Mouse (Mus musculus) hindbrain, embryonic 15.5 days (tissue): ENCODE data around the gene Mfrp. TPM values are rescaled to one million over a fixed set of nuclear protein-coding genes. Genes with fewer than 3 reads are reported as not detected.
"Not testable (repeated sequence)": the region's sequence is repeated elsewhere in the genome, so short reads cannot be mapped to it uniquely, and the experiment has no call there.

Source experiments
- ATAC-seq: fragments of 200-750 bp; cut with Nextera tagmentation; 2 replicates; pipeline ENCODE4 v1.8.0; 2017; ENCODE audit warnings: low read depth, moderate number of reproducible peaks, moderate TSS enrichment; ENCODE audit not compliant: low FRiP score
- H3K27ac ChIP-seq: fragments of 300-500 bp; sonication (generic); replicated peaks from 2 replicates; pipeline ENCODE4 v1.5.1; 2015; ENCODE audit warnings: mild to moderate bottlenecking, inconsistent platforms
- H3K27me3 ChIP-seq: fragments of 300-500 bp; sonication (generic); 2 replicates; pipeline ENCODE4 v1.6.1; 2015; ENCODE audit warnings: control low read depth, inconsistent platforms
- H3K36me3 ChIP-seq: fragments of 300-500 bp; sonication (generic); 2 replicates; pipeline ENCODE4 v1.6.1; 2015; ENCODE audit warnings: control low read depth, inconsistent platforms
- H3K4me1 ChIP-seq: fragments of 300-500 bp; sonication (generic); replicated peaks from 2 replicates; pipeline ENCODE4 v1.6.1; 2015; ENCODE audit warnings: control low read depth, inconsistent platforms
- H3K4me2 ChIP-seq: fragments of 300-500 bp; sonication (generic); 2 replicates; pipeline ENCODE4 v1.6.1; 2015; ENCODE audit warnings: moderate library complexity, mild to moderate bottlenecking, inconsistent platforms
- H3K4me3 ChIP-seq: fragments of 300-500 bp; sonication (generic); 2 replicates; pipeline ENCODE4 v1.5.1; 2015; ENCODE audit warnings: mild to moderate bottlenecking, inconsistent platforms
- H3K9ac ChIP-seq: fragments of 300-500 bp; sonication (generic); 2 replicates; pipeline ENCODE4 v1.6.1; 2015; ENCODE audit warnings: inconsistent platforms
- H3K9me3 ChIP-seq: fragments of 300-500 bp; sonication (generic); 2 replicates; pipeline ENCODE4 v1.6.1; 2016; ENCODE audit warnings: control low read depth, inconsistent platforms
- WGBS: fragments of 180-500 bp; shearing (Covaris S2); methylation state at CpG from one replicate; pipeline ENCODE4 v1.1.7; 2015; 5-methylcytosine and 5-hydroxymethylcytosine counted together
- polyA plus RNA-seq: library from polyadenylated mRNA; unstranded; fragments of >200 nt; fragmentation: Nextera tagmentation; extraction: Ambion mirVana; gene quantifications from 2 replicates; pipeline ENCODE4 v1.2.1, GENCODE M21; 2015

Gene Mfrp
- polyA plus RNA-seq, 1 experiment from 2014 or later: 0.13 TPM

DNA sequence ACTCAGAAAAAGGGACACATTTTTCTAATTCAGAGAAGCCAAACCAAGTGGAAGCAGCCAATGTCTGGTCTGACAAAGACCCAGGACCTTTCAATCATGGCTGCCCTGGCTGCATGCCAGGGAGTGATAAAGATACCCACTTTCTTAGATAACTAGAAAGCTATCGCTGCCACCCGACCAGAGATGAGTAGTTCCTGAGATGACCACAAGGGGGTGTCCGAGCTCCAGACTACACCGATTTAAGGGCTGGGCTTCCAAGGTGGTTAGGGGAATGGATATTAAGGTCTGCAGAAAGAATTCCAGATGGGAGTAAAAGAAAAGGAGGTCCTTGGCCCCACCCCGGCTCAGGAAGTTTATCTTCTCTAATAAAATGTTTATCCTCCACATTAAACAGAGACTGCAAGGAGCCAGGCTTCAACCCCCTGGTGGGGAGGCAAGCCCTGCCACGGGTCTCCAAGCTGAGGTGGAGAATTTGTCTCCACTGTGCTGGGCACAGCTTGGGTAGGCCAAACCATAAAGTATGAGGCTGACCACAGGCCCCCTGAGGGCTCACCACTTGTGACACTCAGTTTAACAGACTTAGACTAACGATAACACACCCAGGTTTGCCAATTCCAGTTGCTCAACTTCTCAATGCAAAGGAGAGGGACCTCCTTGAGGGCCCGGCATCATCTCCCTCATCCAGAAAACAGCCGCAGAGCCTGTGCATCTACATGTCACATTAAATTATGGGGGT, 8.0 kb downstream of the Mfrp start:
- Histone ChIP-seq H3K4me2 (peak overlapping the region; percentile 41), H3K9ac (0 out of 2 replicates have a peak overlapping the region, but pooled peaks have one; percentile 2), H3K27ac (0 out of 2 replicates have a peak overlapping the region, but pooled peaks have one; percentile 12), H3K9me3 (no peaks in the 10 kb centered on the region), H3K27me3 (no peaks in the 10 kb centered on the region), H3K36me3 (no peaks in the 10 kb centered on the region), H3K4me3 (peak overlapping the region; percentile 3; the same call in 1 of the 2 replicates), H3K4me1 (peaks cover 64% of the 10 kb centered on the region)
- no peak for ATAC-seq
- WGBS: 35% methylated on average over 9 of the region's 9 CpGs

DNA sequence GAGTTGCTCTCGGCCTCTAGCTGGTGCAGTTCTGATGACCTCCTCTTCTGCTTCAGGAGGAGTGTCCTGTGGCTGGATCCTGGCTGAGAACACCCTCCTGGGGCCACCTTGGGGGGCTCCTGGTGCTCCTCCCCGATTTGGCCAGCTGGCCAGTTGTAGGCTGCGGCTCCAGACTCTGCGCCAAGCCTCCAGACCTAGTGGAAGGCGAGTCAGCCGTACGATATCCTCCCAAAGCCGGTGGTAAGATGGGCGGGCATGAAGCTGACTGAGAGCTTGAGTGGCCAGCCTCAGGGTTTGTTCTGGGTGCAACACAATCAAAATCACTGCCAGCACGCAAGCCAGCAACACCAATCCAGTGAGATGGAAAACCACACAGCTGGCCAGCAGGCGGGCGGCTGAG, 10.4 kb downstream of the Mfrp start:
- not testable (repeated sequence) for H3K9ac ChIP-seq, H3K27ac ChIP-seq, H3K27me3 ChIP-seq, H3K9me3 ChIP-seq, ATAC-seq, H3K36me3 ChIP-seq
- 67% methylated on average over 10 of the region's 12 CpGs for WGBS
- Histone ChIP-seq H3K4me2 (peak overlapping the region; percentile 57; the same call in 1 of the 2 replicates), H3K4me1 (peaks cover 54% of the 10 kb centered on the region), H3K4me3 (0 out of 2 replicates have a peak overlapping the region, but pooled peaks have one; percentile 61)

DNA sequence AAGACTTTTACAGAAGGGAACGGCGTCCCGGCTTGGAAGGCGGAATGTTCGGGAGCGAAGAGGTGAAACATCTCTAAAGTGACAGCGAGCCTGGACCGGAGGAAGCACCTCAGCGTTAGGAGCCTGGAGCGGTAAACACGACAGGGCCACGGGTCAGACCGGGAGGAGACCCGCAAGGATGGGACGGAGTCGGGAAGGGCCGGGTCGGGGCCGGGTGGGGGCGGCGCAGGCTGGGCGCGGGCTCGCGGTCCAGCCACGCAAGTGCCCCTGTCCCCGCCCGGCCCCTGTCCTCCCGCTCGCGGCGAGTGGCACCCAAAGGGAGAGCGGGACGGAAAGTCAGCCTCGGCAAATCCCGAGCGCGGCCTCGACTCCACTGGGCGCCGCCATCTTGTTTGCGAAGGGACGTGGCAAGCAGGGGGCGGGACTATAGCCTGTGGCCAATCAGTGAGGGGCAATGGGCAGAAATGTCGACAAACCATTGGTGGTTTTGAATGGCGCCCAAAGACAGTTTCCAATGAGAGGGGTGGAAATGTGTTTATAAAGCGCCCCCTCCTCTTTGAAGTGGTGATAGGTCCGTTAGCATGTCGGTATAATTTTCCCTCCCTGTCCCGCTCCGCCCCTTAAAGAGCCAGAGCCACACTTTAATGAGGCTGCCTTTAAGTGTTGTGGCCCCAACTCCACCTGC, 11.7 kb downstream of the Mfrp start, which contains the start of the genes Gm49380 and Rnf26:
Gene Gm49380, minus strand, starts transcription at position 396 of the 685 bp plus-strand sequence.
Gene Rnf26, minus strand, starts transcription at position 413 of the 685 bp plus-strand sequence.
- WGBS: under 1% methylated on average over 50 of the region's 51 CpGs
- Histone ChIP-seq H3K27ac (peak within 1 kb of the TSS; percentile 40; the same call in 1 of the 2 replicates), H3K36me3 (no peaks in the 10 kb centered on the region), H3K4me2 (peak within 1 kb of the TSS; percentile 61), H3K9me3 (no peaks in the 10 kb centered on the region), H3K4me3 (peak within 1 kb of the TSS; percentile 61), H3K9ac (peak within 1 kb of the TSS; percentile 57), H3K4me1 (peaks cover 40% of the 10 kb centered on the region), H3K27me3 (no peaks in the 10 kb centered on the region)
- peak; percentile 98 for ATAC-seq

DNA sequence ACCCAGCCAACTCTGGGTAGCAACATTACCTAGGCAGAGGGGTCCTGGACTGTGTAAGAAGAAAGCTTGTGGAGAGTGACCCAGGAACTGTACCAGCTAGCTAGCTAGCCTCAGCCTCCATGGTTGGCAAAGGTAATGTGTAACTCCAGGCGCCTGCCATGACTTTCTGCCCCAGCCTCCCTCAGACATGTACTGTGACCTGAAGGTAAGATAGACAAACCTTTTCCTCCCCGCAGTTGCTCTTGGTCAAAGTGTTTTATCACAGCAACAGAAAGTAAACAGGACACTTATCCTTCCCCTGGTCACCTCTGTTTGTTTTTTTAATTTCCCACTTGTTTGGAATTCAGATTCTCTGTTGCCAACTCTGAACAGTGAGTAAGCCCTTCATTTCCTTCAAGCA, 12.9 kb downstream of the Mfrp start:
- Histone ChIP-seq H3K36me3 (no peaks in the 10 kb centered on the region), H3K27me3 (no peaks in the 10 kb centered on the region), H3K9ac (no peak overlapping the region), H3K4me2 (no peak overlapping the region), H3K4me3 (no peak overlapping the region), H3K9me3 (no peaks in the 10 kb centered on the region), H3K4me1 (peaks cover 28% of the 10 kb centered on the region), H3K27ac (no peak overlapping the region)
- no peak for ATAC-seq
- 91% methylated on average over 2 of the region's 2 CpGs for WGBS

DNA sequence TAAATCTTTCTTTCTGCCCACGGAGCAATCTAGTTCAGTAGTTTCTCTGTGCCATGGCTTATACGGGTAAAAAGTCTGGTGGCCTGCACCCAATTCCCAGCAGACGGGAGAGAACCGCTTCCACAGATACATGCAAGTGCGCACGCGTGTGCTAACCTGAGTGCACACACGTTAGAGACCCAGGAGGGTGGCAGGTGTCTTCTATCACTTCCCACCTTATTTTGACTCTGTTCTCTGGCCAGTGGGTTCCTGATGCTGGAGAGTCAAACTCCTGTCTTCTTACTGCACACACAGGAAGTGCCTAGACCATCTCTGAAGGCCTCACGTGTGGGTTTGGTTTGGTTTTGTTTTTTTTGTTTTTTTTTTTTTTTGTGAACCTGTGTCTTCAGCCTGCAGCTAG, 14.1 kb downstream of the Mfrp start:
- 90% methylated on average over 9 of the region's 9 CpGs for WGBS
- H3K4me3 ChIP-seq: no peak overlapping the region
- no peaks in the 10 kb centered on the region for H3K9me3 ChIP-seq
- no peak overlapping the region for H3K9ac ChIP-seq
- no peaks in the 10 kb centered on the region for H3K27me3 ChIP-seq
- H3K4me1 ChIP-seq: peaks cover 17% of the 10 kb centered on the region
- no peak overlapping the region for H3K27ac ChIP-seq
- no peaks in the 10 kb centered on the region for H3K36me3 ChIP-seq
- H3K4me2 ChIP-seq: no peak overlapping the region
- no peak for ATAC-seq

DNA sequence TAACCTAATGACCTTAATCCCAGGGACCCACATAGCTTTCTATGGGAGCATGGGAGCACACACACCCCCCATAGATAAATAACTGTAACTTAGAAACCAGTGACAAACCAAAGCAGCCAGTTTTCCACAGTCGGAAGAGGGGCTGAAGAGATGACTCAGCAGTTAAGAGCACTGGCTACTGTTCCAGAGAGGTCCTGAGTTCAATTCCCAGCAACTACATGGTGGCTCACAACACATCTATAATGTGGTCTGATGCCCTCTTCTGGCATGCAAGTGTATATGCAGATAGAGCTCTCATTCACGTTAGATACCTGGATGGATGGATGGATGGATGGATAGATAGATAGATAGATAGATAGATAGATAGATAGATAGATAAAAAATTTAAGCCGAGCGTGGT, 14.7 kb downstream of the Mfrp start:
- Histone ChIP-seq H3K27me3 (no peaks in the 10 kb centered on the region), H3K4me2 (no peak overlapping the region), H3K36me3 (no peaks in the 10 kb centered on the region), H3K4me3 (no peak overlapping the region), H3K9me3 (no peaks in the 10 kb centered on the region), H3K27ac (no peak overlapping the region), H3K4me1 (peaks cover 15% of the 10 kb centered on the region), H3K9ac (no peak overlapping the region)
- ATAC-seq: no peak
- WGBS: 86% methylated on average over 4 of the region's 4 CpGs

GRCm38 (mm10) chr9:44119011-44119410, 17.5 kb downstream of the Mfrp start:
- Histone ChIP-seq H3K36me3 (no peaks in the 10 kb centered on the region), H3K27ac (no peak overlapping the region), H3K4me3 (no peak overlapping the region), H3K9me3 (no peaks in the 10 kb centered on the region), H3K4me2 (no peak overlapping the region), H3K27me3 (no peaks in the 10 kb centered on the region), H3K4me1 (peaks cover under 1% of the 10 kb centered on the region; the same call in 1 of the 2 replicates), H3K9ac (no peak overlapping the region)
- WGBS: 49% methylated on average over 5 of the region's 5 CpGs
- ATAC-seq: no peak

DNA sequence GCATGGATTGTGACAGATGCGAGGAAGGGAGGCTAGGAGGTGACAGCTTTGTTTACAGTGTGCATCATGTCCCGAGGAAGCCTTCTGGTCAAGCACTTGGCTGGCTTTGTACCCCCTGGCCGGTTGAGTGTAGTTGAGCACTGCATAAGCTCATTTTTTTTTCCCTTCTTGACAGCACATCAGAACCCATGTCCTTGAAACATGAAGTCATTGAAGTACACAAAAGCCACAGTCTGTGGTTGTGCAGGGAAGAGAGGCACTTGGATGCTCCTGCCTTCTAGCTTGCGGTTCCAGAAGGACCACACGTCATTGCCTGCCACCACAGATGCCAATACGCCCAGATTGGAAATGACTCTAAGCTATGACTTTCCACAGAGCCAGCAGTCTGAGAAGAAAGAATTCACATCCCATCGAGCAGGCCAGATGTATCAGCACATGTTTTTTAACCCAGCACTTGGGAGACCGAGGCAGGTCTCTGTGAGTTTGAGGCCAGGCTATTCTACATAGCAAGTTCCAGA, 18.5 kb downstream of the Mfrp start:
- Histone ChIP-seq H3K9me3 (no peaks in the 10 kb centered on the region), H3K4me2 (no peak overlapping the region), H3K36me3 (no peaks in the 10 kb centered on the region), H3K4me1 (no peaks in the 10 kb centered on the region), H3K4me3 (no peak overlapping the region), H3K9ac (no peak overlapping the region), H3K27me3 (no peaks in the 10 kb centered on the region), H3K27ac (no peak overlapping the region)
- no peak for ATAC-seq
- WGBS: 83% methylated on average over 8 of the region's 8 CpGs

DNA sequence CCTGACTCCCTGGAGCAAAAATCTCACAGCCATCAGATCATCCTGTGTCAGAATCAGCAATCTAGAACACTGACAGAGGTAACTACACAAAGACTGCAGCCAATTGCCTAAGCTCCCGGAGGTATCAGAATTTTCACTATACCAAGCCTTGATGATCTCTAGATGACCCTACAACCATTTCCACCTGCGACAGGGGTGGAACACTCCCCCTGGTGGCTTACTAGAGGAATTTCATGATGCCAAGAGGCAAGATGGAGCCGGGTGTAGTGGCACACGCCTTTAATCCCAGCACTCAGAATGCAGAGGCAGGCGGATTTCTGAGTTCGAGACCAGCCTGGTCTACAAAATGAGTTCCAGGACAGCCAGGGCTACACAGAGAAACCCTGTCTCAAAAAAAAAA, 22.8 kb downstream of the Mfrp start:
- peaks cover 10% of the 10 kb centered on the region for H3K4me1 ChIP-seq
- H3K4me2 ChIP-seq: no peak overlapping the region
- H3K9ac ChIP-seq: no peak overlapping the region
- no peak overlapping the region for H3K27ac ChIP-seq
- 77% methylated on average over 6 of the region's 6 CpGs for WGBS
- no peaks in the 10 kb centered on the region for H3K36me3 ChIP-seq
- no peak for ATAC-seq
- no peaks in the 10 kb centered on the region for H3K27me3 ChIP-seq
- H3K4me3 ChIP-seq: no peak overlapping the region
- H3K9me3 ChIP-seq: no peaks in the 10 kb centered on the region

- H3K27me3 ChIP-seq: 0 out of 2 replicates have a peak, but pooled peaks cover 2% of the 10 kb centered on the region
- H3K4me3 ChIP-seq: no peak overlapping the region
- 38% methylated on average over 5 of the region's 5 CpGs for WGBS
- no peaks in the 10 kb centered on the region for H3K36me3 ChIP-seq
- H3K4me2 ChIP-seq: no peak overlapping the region
- H3K9me3 ChIP-seq: no peaks in the 10 kb centered on the region
- no peak for ATAC-seq
- H3K4me1 ChIP-seq: peaks cover 15% of the 10 kb centered on the region
- H3K9ac ChIP-seq: no peak overlapping the region
- no peak overlapping the region for H3K27ac ChIP-seq
Measured at GRCm38 (mm10) chr9:44125026-44125425, 23.5 kb downstream of the Mfrp start.

GRCm38 (mm10) chr9:44125546-44126428, 24.3 kb downstream of the Mfrp start:
- Histone ChIP-seq H3K36me3 (no peaks in the 10 kb centered on the region), H3K27me3 (peaks cover 2% of the 10 kb centered on the region; the same call in 1 of the 2 replicates), H3K9ac (no peak overlapping the region), H3K4me1 (peaks cover 22% of the 10 kb centered on the region), H3K4me3 (no peak overlapping the region), H3K9me3 (no peaks in the 10 kb centered on the region), H3K4me2 (peak overlapping the region; percentile 35), H3K27ac (no peak overlapping the region)
- ATAC-seq: peak; percentile 70
- 31% methylated on average over 18 of the region's 18 CpGs for WGBS
